Comparison of ENCODE assay signal across 8 mouse cellular contexts in genomic region chr4:126260520-126261201, GRCm38 (mm10). TPM values are rescaled to one million over a fixed set of nuclear protein-coding genes. Genes with fewer than 3 reads are reported as not detected.
DNase-seq lines count a peak whose midpoint lies in the region; ATAC-seq and TF ChIP-seq lines count a peak whose summit lies in the region.

No protein-coding gene starts in this region.

- TF ChIP-seq CTCF in MEL (IDR thresholded peaks at IDR 0.05 in 2 of 3, conservative IDR thresholded peaks at IDR 0.05 in 1 of 3; ENCODE audit: control insufficient read depth in 1 of 3, insufficient read depth in 1 of 3, low read depth in 2 of 3, low read length in 3 of 3, poor library complexity in 1 of 3, severe bottlenecking in 1 of 3): no peak
- no peak for TF ChIP-seq CTCF in forebrain, postnatal 0 days (IDR thresholded peaks at IDR 0.05; ENCODE audit: low read depth)

- no peak for TF ChIP-seq EP300 in MEL (IDR thresholded peaks at IDR 0.05; ENCODE audit: low read depth in 1 of 2, low read length in 2 of 2)

- peaks cover 2 to 21% of the 10 kb centered on the region in 2 experiments; a peak in 3 of 4 replicates for H3K4me1 ChIP-seq in MEL (ENCODE audit: control insufficient read depth in 1 of 2, insufficient read depth in 2 of 2, low read length in 2 of 2)
- peaks cover 64% of the 10 kb centered on the region for H3K4me1 ChIP-seq in heart, embryonic 10.5 days
- peaks cover 53% of the 10 kb centered on the region for H3K4me1 ChIP-seq in kidney, embryonic 16.5 days (ENCODE audit: insufficient read depth, low read length)
- peaks cover 14% of the 10 kb centered on the region for H3K4me1 ChIP-seq in forebrain, postnatal 0 days (ENCODE audit: insufficient read depth)

- no peaks in the 10 kb centered on the region for H3K27me3 ChIP-seq in MEL (ENCODE audit: control insufficient read depth in 1 of 2, insufficient read depth in 2 of 2, low read length in 2 of 2)
- no peaks in the 10 kb centered on the region for H3K27me3 ChIP-seq in heart, embryonic 10.5 days (ENCODE audit: insufficient read depth, poor library complexity, severe bottlenecking)
- no peaks in the 10 kb centered on the region for H3K27me3 ChIP-seq in kidney, embryonic 16.5 days (ENCODE audit: insufficient read depth, low read length)
- no peaks in the 10 kb centered on the region for H3K27me3 ChIP-seq in splenic B cell, adult 2 months (ENCODE audit: control insufficient read depth, insufficient read depth, low read length, poor library complexity, severe bottlenecking)
- H3K27me3 ChIP-seq in forebrain, postnatal 0 days (ENCODE audit: insufficient read depth, low read length): no peaks in the 10 kb centered on the region; the same call in 1 of the 2 replicates

- peak; percentile 47 to 51 for DNase-seq in B cell, adult 2 months
- DNase-seq in MEL (ENCODE audit: low read depth, low spot score): peak; percentile 84
- peak; percentile 63 to 79 for DNase-seq in cerebellum, postnatal 25 days
- peak; percentile 93 for DNase-seq in heart, embryonic 10.5 days (ENCODE audit: low spot score)
- DNase-seq in lung, postnatal 4 days: peak; percentile 85 to 92
- DNase-seq in splenic B cell, adult 2 months (ENCODE audit: low read depth, low spot score): peak; percentile 48
- no peak for DNase-seq in forebrain, postnatal 0 days

- TF ChIP-seq POLR2A in MEL (IDR thresholded peaks at IDR 0.05; ENCODE audit: control insufficient read depth in 1 of 2, insufficient read depth in 1 of 2, low read depth in 1 of 2, low read length in 2 of 2, poor library complexity in 1 of 2): peak in 1 of 2 experiments; percentile 45; a peak in 2 of 4 replicates

- no peak for TF ChIP-seq RAD21 in MEL (IDR thresholded peaks at IDR 0.05; ENCODE audit: low read depth, low read length)

- H3K27ac ChIP-seq in MEL (ENCODE audit: control insufficient read depth, low read depth, low read length): peak overlapping the region; percentile 42
- peak overlapping the region; percentile 90 for H3K27ac ChIP-seq in heart, embryonic 10.5 days
- peak overlapping the region; percentile 96 for H3K27ac ChIP-seq in kidney, embryonic 16.5 days (ENCODE audit: low read length)
- H3K27ac ChIP-seq in forebrain, postnatal 0 days (ENCODE audit: low read depth, low read length): no peak overlapping the region

- peak; percentile 46 for ATAC-seq in kidney, embryonic 16.5 days (ENCODE audit: low FRiP score, low TSS enrichment)
- no peak for ATAC-seq in forebrain, postnatal 0 days

- no peaks in the 10 kb centered on the region for H3K9me3 ChIP-seq in MEL (replicated peaks; ENCODE audit: insufficient read depth, low read length)
- no peaks in the 10 kb centered on the region for H3K9me3 ChIP-seq in heart, embryonic 10.5 days
- no peaks in the 10 kb centered on the region for H3K9me3 ChIP-seq in kidney, embryonic 16.5 days (ENCODE audit: low read length)
- H3K9me3 ChIP-seq in forebrain, postnatal 0 days (ENCODE audit: low read length): no peaks in the 10 kb centered on the region

- H3K36me3 ChIP-seq in MEL (ENCODE audit: control insufficient read depth in 1 of 2, insufficient read depth in 2 of 2, low read length in 2 of 2): peaks cover 0 to 11% of the 10 kb centered on the region in 2 experiments; a peak in 2 of 4 replicates
- no peaks in the 10 kb centered on the region for H3K36me3 ChIP-seq in heart, embryonic 10.5 days
- H3K36me3 ChIP-seq in kidney, embryonic 16.5 days (ENCODE audit: insufficient read depth, low read length): no peaks in the 10 kb centered on the region
- H3K36me3 ChIP-seq in splenic B cell, adult 2 months (ENCODE audit: control insufficient read depth, insufficient read depth, low read length, poor library complexity, severe bottlenecking): no peaks in the 10 kb centered on the region
- peaks cover 4% of the 10 kb centered on the region; the same call in 1 of the 2 replicates for H3K36me3 ChIP-seq in forebrain, postnatal 0 days (ENCODE audit: insufficient read depth)

- H3K79me2 ChIP-seq in MEL (ENCODE audit: control insufficient read depth, insufficient read depth, low read length, poor library complexity): peaks cover 11% of the 10 kb centered on the region

- peak overlapping the region; percentile 59 to 64 for H3K4me3 ChIP-seq in MEL (ENCODE audit: control insufficient read depth in 1 of 2, insufficient read depth in 1 of 2, low read depth in 2 of 2, low read length in 2 of 2)
- peak overlapping the region; percentile 37 for H3K4me3 ChIP-seq in heart, embryonic 10.5 days
- H3K4me3 ChIP-seq in kidney, embryonic 16.5 days (ENCODE audit: low read length): peak overlapping the region; percentile 23; the same call in 1 of the 2 replicates
- no peak overlapping the region for H3K4me3 ChIP-seq in forebrain, postnatal 0 days (ENCODE audit: low read depth, low read length)

- H3K9ac ChIP-seq in MEL (ENCODE audit: control insufficient read depth, low read depth, low read length, poor library complexity, severe bottlenecking): peak overlapping the region; percentile 63
- H3K9ac ChIP-seq in kidney, embryonic 16.5 days (replicated peaks; ENCODE audit: low read length): peak overlapping the region; percentile 52
- H3K9ac ChIP-seq in forebrain, postnatal 0 days: no peak overlapping the region

- peak overlapping the region; percentile 46 for H3K4me2 ChIP-seq in kidney, embryonic 16.5 days (replicated peaks; ENCODE audit: low read depth, low read length)
- H3K4me2 ChIP-seq in forebrain, postnatal 0 days (ENCODE audit: low read depth): no peak overlapping the region

- 2% methylated on average over 10 of the region's 10 CpGs for WGBS in heart, embryonic 10.5 days
- WGBS in kidney, embryonic 16.5 days: 2% methylated on average over 10 of the region's 10 CpGs
- 17% methylated on average over 10 of the region's 10 CpGs for WGBS in forebrain, postnatal 0 days

TF ChIP-seq in MEL, 35 proteins besides CTCF, POLR2A, EP300 and RAD21 (continues in another document):
- TF ChIP-seq GATA1 (IDR thresholded peaks at IDR 0.05; ENCODE audit: low read depth, low read length): no peak
- TF ChIP-seq MXI1 (IDR thresholded peaks at IDR 0.05; ENCODE audit: low read depth, low read length): no peak; the same call in 1 of the 2 replicates
- TF ChIP-seq ELF1 (IDR thresholded peaks at IDR 0.05; ENCODE audit: low read depth, low read length): no peak
- no peak for TF ChIP-seq GABPA (IDR thresholded peaks at IDR 0.05; ENCODE audit: low read depth, low read length)
- TF ChIP-seq JUND (IDR thresholded peaks at IDR 0.05; ENCODE audit: low read depth, low read length): no peak
- TF ChIP-seq ETS1 (IDR thresholded peaks at IDR 0.05; ENCODE audit: low read depth, low read length): peak; percentile 43; the same call in 1 of the 2 replicates
- TF ChIP-seq TBP (IDR thresholded peaks at IDR 0.05; ENCODE audit: low read depth, low read length): peak; percentile 32; the same call in 1 of the 2 replicates
- no peak for TF ChIP-seq ZKSCAN1 (IDR thresholded peaks at IDR 0.05; ENCODE audit: low read depth, low read length)
- TF ChIP-seq SMC3 (IDR thresholded peaks at IDR 0.05; ENCODE audit: low read depth, low read length): peak; percentile 8; the same call in 1 of the 2 replicates
- no peak for TF ChIP-seq BHLHE40 (IDR thresholded peaks at IDR 0.05; ENCODE audit: borderline replicate concordance, low read depth, low read length)
- no peak for TF ChIP-seq USF1 (IDR thresholded peaks at IDR 0.05; ENCODE audit: low read depth, low read length)
- no peak for TF ChIP-seq POLR2AphosphoS2 (IDR thresholded peaks at IDR 0.05; ENCODE audit: low read length)
- no peak for TF ChIP-seq CHD2 (IDR thresholded peaks at IDR 0.05; ENCODE audit: low read length)
- TF ChIP-seq NELFE (IDR thresholded peaks at IDR 0.05; ENCODE audit: low read depth, low read length): no peak
- TF ChIP-seq HCFC1 (IDR thresholded peaks at IDR 0.05; ENCODE audit: low read depth, low read length): no peak

RNA-seq across cellular contexts. Expression of gene Trappc3, which starts 1.5 kb away (rescaled TPM):
- 66.6 and 71.0 TPM in 2 replicates for total RNA-seq in MEL (2012; rRNA removed)
- 10 to 100 TPM in 1 of 2 experiments, not detected in 1; 72.0 TPM for polyA plus RNA-seq in MEL (2012; ENCODE audit: insufficient read depth in 1 of 2, insufficient read length in 2 of 2, low read depth in 1 of 2, low replicate concordance in 2 of 2, missing spikeins in 1 of 2)
- 74.9 and 86.4 TPM in 2 replicates for polyA plus RNA-seq in heart, embryonic 10.5 days (2016; fragmentation: Nextera tagmentation; extraction: Ambion mirVana)
- polyA plus RNA-seq in kidney, embryonic 16.5 days (2015; fragmentation: Nextera tagmentation; extraction: Ambion mirVana): 113 and 120 TPM in 2 replicates
- 143 TPM in 2 replicates for total RNA-seq in forebrain, postnatal 0 days (2014; rRNA removed)
- polyA plus RNA-seq in forebrain, postnatal 0 days (2015; fragmentation: Nextera tagmentation; extraction: Ambion mirVana): 199 and 202 TPM in 2 replicates

RNA-seq across cellular contexts. Expression of gene Map7d1, which starts 4.5 kb away (rescaled TPM):
- total RNA-seq in MEL (2012; rRNA removed): 15.4 and 16.4 TPM in 2 replicates
- 10 to 100 TPM in 1 of 2 experiments, not detected in 1; 58.2 TPM for polyA plus RNA-seq in MEL (2012; ENCODE audit: insufficient read depth in 1 of 2, insufficient read length in 2 of 2, low read depth in 1 of 2, low replicate concordance in 2 of 2, missing spikeins in 1 of 2)
- polyA plus RNA-seq in heart, embryonic 10.5 days (2016; fragmentation: Nextera tagmentation; extraction: Ambion mirVana): 49.1 and 74.8 TPM in 2 replicates
- polyA plus RNA-seq in kidney, embryonic 16.5 days (2015; fragmentation: Nextera tagmentation; extraction: Ambion mirVana): 31.5 and 32.2 TPM in 2 replicates
- total RNA-seq in forebrain, postnatal 0 days (2014; rRNA removed): 105 and 115 TPM in 2 replicates
- polyA plus RNA-seq in forebrain, postnatal 0 days (2015; fragmentation: Nextera tagmentation; extraction: Ambion mirVana): 63.6 and 71.1 TPM in 2 replicates

RNA-seq across cellular contexts. Expression of gene Col8a2, which starts 25.9 kb away (rescaled TPM):
- not detected in 2 replicates for total RNA-seq in MEL (2012; rRNA removed)
- not detected for polyA plus RNA-seq in MEL (2012; ENCODE audit: insufficient read depth in 1 of 2, insufficient read length in 2 of 2, low read depth in 1 of 2, low replicate concordance in 2 of 2, missing spikeins in 1 of 2)
- 3.3 and 3.7 TPM in 2 replicates for polyA plus RNA-seq in heart, embryonic 10.5 days (2016; fragmentation: Nextera tagmentation; extraction: Ambion mirVana)
- polyA plus RNA-seq in kidney, embryonic 16.5 days (2015; fragmentation: Nextera tagmentation; extraction: Ambion mirVana): 11.1 and 11.4 TPM in 2 replicates
- total RNA-seq in forebrain, postnatal 0 days (2014; rRNA removed): 6.5 and 11.6 TPM in 2 replicates
- 2.5 and 3.0 TPM in 2 replicates for polyA plus RNA-seq in forebrain, postnatal 0 days (2015; fragmentation: Nextera tagmentation; extraction: Ambion mirVana)

RNA-seq across cellular contexts. Expression of gene Thrap3, which starts 58.1 kb away (rescaled TPM):
- 158 and 177 TPM in 2 replicates for total RNA-seq in MEL (2012; rRNA removed)
- 100 to 1,000 TPM; 310 to 471 TPM for polyA plus RNA-seq in MEL (2012; ENCODE audit: insufficient read depth in 1 of 2, insufficient read length in 2 of 2, low read depth in 1 of 2, low replicate concordance in 2 of 2, missing spikeins in 1 of 2)
- polyA plus RNA-seq in heart, embryonic 10.5 days (2016; fragmentation: Nextera tagmentation; extraction: Ambion mirVana): 194 and 200 TPM in 2 replicates
- 210 and 218 TPM in 2 replicates for polyA plus RNA-seq in kidney, embryonic 16.5 days (2015; fragmentation: Nextera tagmentation; extraction: Ambion mirVana)
- total RNA-seq in forebrain, postnatal 0 days (2014; rRNA removed): 113 and 165 TPM in 2 replicates
- polyA plus RNA-seq in forebrain, postnatal 0 days (2015; fragmentation: Nextera tagmentation; extraction: Ambion mirVana): 92.4 and 111 TPM in 2 replicates
